Mouse (Mus musculus): ENCODE measurements around the gene Irak3.

DNA sequence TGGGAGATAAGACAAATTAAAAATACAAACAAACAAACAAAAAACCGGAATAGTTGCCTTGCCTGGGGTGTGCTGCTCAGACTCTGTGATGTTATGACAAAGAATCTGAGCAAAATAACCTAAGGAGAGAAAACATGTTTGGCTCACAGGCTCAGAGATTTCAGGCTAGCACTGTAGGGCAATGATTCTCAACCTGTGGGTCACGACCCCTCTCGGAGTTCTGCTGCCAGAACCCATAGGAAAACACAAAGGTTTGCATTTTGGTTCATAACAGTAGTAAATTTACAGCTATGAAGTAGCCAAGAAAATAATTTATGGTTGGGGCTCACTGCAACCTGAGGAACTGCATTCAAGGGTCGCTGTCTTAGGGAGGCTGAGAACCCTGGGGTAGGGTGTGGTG lies 9.7 kb downstream of the Irak3 start:
- TF ChIP-seq CTCF (IDR thresholded peaks at IDR 0.05; ENCODE audit: low read depth, low read length) (no peak), GATA2 (IDR thresholded peaks at IDR 0.05; ENCODE audit: borderline replicate concordance, low read depth, low read length) (no peak), GATA1 (IDR thresholded peaks at IDR 0.05; ENCODE audit: borderline replicate concordance, low read length) (no peak)
